Mouse (Mus musculus) testis, postnatal 10 days (tissue): ENCODE measurements around the gene Gm525.
"Not testable (repeated sequence)": the region's sequence is repeated elsewhere in the genome, so short reads cannot be mapped to it uniquely, and the experiment has no call there.

Experiments
- DNase-seq: peaks from one replicate; pipeline ENCODE4 v3.0.0; 2021; ENCODE audit warnings: low spot score

The Gm525 gene

GRCm38 (mm10) chr11:89073541-89073940 lies at the start of gene Gm525:
TSS of gene Gm525 (plus strand) at chr11:89073841.
- DNase-seq, result no peak

- DNase-seq, result peak; percentile 83
Observed at GRCm38 (mm10) chr11:89024181-89024881, 49.3 kb upstream of the Gm525 start.

DNA sequence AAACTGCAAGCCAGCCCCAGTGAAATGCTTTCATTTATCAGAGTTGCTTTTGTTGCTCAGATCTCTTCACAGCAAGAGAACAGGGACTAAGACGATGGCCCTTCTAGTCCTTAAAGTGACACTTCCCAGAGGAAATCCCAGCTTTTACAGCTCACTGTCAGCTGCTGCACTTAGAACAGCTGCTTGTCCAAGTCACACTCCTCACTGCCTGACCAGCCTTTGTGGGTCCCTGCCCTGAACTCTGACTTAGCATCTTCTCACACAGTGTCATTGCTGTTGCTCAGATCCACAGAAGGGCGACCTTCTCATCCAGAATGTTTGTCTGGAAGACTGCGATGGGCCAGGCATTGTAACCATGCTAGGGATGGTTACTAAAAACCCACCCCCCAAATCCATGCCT lies 48.0 kb upstream of the Gm525 start:
- DNase-seq, result no peak

- DNase-seq, result no peak
Observed at GRCm38 (mm10) chr11:89026117-89026516, 47.5 kb upstream of the Gm525 start.

- DNase-seq, result no peak
Observed at GRCm38 (mm10) chr11:89027955-89028361, 45.7 kb upstream of the Gm525 start.

DNA sequence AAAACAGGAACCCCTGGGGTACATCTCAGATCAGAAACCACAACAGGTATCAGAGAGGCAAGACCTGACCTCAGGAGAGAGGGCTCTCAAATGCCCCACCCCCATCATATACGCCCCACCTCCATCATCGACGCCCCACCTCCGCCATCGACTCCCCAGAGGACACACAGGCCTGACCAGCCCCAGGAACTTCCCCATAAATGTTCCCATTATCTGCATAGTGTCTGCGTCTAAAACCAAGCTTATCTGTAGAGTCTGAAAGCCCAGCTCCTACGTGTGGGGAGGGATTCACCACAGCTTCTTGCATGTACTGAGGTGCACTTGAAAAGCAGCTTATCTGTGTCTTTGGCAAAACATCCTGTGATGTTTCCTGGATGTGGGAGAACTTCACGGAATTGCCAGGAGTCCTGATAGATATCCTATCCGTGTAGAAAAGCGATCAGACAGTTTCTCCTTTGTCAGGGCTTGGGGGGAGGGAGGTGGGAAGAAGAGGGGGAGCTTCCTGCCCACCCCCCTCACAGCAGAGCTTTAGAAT lies 44.7 kb upstream of the Gm525 start:
- no peak for DNase-seq

DNA sequence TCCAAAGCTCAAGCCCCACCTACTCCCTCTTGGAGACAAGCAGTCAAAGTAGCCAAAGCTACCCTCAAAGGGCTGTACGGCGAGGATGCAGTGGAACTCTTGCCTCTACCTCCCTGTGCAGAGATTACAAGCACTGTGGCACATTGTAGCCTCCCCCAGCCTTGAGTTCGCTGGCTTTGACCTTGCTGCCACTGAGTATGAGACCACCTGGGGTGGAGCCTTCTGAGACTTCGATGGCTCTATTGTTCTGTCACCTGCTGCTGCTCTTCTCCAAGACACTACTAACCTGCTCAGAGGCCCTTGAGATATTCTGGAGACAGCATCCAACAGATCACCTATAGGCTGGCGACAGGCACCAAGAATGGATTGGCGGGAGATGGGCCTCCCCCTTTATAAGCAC lies 43.1 kb upstream of the Gm525 start:
- no peak for DNase-seq

- no peak for DNase-seq
Observed at GRCm38 (mm10) chr11:89031189-89031588, 42.5 kb upstream of the Gm525 start.

GRCm38 (mm10) chr11:89034592-89034991 lies 39.0 kb upstream of the Gm525 start:
- DNase-seq, result no peak

GRCm38 (mm10) chr11:89035552-89035951 lies 38.1 kb upstream of the Gm525 start:
- no peak for DNase-seq

DNA sequence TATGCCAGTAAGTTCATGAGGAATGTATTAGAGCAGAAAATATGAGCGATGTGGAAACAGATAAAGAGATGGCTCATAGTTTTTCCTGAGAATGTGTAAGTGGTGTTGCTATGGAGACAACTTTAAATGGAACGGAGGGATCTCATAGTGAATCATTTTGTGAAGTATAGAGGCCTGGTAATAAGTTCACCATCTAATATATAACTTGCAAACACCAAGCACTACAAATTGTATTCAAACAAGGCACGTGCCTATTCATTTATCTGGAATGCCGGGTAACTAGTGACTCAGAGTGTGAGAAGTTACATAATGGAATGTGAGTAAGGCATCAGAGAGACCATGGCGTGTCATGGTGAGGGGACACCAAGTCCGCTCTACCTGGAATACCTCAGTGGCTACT lies 35.1 kb upstream of the Gm525 start:
- no peak for DNase-seq

DNA sequence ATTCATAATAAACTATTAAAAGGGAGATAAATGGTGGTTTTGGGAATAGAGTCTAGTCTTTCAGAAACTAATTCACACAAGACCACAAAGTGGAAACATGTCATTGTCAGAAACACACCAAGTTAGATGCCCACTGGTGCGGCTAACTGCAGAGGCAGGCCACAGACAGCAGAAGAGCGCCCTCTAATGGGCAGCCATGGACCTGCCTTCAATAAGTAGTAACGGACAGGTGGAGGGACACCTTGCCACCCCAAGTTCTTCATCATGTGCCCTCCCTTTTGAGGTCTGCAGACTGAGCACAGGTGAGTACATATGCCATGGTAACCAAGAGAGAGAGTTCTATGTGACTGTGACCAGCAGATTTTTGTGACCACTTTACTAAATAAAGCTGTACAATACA lies 34.3 kb upstream of the Gm525 start:
- DNase-seq, result peak; percentile 72

DNA sequence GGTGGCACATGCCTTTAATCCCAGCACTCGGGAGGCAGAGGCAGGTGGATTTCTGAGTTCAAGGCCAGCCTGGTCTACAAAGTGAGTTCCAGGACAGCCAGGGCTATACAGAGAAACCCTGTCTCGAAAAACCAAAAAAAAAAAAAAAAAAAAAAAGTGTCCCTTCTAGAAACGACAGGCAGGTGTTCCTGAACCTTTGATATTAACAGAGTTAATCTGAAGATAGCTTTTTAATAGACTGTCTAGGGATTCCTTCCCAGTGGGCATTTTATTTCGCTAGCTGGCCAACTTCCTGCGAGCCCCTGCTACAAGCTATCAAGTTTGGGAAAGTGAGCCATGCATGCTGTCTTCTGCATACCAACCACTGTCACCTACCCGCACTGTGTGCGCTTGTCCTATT lies 32.6 kb upstream of the Gm525 start:
- DNase-seq, result not testable (repeated sequence)

DNA sequence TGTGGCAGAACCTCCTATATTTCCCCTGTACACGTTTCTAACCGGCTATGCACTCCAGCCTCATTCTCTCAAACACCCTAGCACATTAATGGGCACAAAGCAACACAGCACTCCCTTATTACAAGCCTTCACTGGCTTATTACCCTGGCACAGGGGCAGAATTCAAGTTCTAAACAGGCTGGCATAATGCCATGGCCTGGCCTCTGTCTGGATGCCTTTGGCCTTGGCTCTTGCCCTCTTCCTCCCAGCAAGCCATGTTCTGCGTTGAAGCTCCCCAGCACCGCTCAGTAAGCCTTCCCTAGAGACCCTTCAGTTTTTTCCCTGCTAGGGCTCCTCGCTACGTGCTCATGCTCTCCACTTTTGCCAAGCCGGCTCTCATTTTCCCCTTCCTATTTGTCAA lies 30.6 kb upstream of the Gm525 start:
- DNase-seq, result no peak

DNA sequence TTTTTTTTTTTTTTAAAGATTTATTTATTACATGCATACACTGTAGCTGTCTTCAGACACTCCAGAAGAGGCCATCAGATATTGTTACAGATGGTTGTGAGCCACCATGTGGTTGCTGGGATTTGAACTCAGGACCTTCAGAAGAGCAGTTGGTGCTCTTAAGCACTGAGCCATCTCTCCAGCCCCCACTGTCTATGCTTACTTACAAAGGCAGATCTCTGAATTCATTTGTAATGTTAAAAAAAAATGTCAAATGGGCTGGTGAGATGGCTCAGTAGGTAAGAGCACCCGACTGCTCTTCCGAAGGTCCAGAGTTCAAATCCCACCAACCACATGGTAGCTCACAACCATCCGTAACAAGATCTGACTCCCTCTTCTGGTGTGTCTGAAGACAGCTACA lies 28.1 kb upstream of the Gm525 start:
- DNase-seq, result not testable (repeated sequence)

DNA sequence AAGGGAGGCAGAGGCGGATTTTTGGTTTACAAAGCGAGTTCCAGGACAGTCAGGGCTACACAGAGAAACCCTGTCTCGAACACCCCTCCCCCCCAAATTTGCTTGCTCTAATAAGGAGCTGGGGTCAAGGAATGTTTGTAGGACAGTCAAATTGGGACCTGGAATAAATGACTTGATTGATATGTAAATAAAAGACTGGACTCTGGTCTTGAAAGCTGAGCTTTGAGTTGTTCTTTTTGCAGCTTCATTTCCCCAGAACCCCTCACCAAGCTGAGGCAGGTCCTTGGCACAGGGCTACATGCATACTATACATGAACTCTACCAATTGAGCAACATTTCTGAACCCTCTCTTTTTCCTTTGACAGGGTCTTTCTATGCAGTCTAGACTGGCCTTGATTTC lies 27.6 kb upstream of the Gm525 start:
- DNase-seq, result no peak

GRCm38 (mm10) chr11:89051767-89052166 lies 21.9 kb upstream of the Gm525 start:
- DNase-seq, result no peak

GRCm38 (mm10) chr11:89055931-89056690 lies 17.5 kb upstream of the Gm525 start:
- DNase-seq, result no peak

DNA sequence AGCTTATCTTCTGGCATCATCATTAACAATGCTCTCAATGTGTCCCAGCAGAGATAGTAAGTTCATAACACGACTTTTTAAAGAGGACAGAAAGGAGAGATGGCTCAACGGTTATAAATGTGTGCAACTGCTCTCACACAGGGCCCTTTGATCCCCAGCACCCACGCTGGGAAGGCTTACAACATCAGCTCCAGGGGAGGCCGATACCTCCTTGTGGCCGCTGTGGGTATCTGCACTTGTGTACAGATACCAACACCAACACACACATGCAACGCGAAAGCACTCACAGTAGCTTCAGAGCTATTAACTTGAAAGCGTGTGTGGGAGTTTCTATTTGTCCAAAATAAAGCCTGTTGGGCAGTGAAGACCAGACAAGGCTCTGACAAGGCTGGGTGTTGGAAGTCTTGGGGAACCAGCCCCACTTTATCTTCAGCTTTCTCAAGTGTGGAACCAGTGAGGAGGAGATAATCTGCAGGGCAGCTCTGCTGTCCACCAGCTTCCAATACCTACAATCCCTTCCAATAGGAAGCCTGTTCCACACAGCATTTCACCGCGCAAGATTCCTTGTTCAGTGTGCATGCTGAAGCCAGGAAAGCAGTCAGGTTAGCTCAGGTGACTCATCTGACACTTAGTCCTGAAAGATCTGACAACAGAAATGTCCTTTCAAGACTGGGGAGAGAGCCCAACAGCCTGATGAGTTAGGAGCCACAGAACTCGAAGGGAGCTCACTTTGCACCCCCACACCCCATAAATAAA lies 14.9 kb upstream of the Gm525 start:
- DNase-seq, result no peak

DNA sequence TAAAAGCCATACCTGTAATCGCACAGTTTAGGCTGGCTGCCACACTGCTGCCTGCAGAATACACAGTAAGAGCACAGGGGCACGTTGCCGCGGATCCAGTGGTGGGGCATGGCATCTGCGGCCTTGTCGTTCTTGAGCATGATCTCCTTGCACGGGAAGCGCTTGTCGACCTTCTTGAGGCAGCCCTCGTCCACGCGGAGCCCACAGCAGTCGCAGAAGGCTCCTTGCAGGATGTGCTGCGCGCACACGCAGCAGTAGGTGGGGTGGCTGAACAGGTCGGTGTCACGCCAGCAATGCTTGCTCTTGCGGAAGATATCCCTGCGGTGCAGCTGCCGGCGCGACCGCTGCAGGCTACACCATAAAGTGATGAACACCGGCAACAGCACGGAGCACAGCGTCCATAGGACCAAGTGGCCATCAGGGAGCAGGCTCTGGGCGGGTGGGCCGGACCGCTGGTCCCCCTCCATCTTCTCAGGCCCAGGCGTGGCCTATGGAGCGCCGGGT lies 13.7 kb upstream of the Gm525 start:
- DNase-seq, result peak; percentile 60

- DNase-seq, result peak; percentile 97
Observed at GRCm38 (mm10) chr11:89060423-89061089, 13.1 kb upstream of the Gm525 start.

- no peak for DNase-seq
Observed at GRCm38 (mm10) chr11:89061362-89061761, 12.3 kb upstream of the Gm525 start.
